Mouse (Mus musculus) stomach, embryonic 15.5 days (tissue): Measurements from ENCODE around the gene Bzw1. TPM values are rescaled to one million over a fixed set of nuclear protein-coding genes. Genes with fewer than 3 reads are reported as not detected.

ENCODE experiments used
- ATAC-seq: fragments of 200-750 bp; cut with Nextera tagmentation; 2 replicates; pipeline ENCODE4 v1.8.0; 2017; ENCODE audit warnings: low read depth, moderate number of reproducible peaks, moderate TSS enrichment; ENCODE audit not compliant: insufficient read depth, low FRiP score
- H3K27ac ChIP-seq: fragments of 300-500 bp; sonication (generic); 2 replicates; pipeline ENCODE4 v1.5.1; 2015; ENCODE audit warnings: mild to moderate bottlenecking, inconsistent platforms
- H3K27me3 ChIP-seq: fragments of 300-500 bp; sonication (generic); replicated peaks from 2 replicates; pipeline ENCODE4 v1.6.1; 2015; ENCODE audit warnings: inconsistent platforms
- H3K36me3 ChIP-seq: fragments of 300-500 bp; sonication (generic); 2 replicates; pipeline ENCODE4 v1.6.1; 2015; ENCODE audit warnings: inconsistent platforms
- H3K4me1 ChIP-seq: fragments of 300-500 bp; sonication (generic); 2 replicates; pipeline ENCODE4 v1.6.1; 2015; ENCODE audit warnings: inconsistent platforms
- H3K4me2 ChIP-seq: fragments of 300-500 bp; sonication (generic); 2 replicates; pipeline ENCODE4 v1.6.1; 2015; ENCODE audit warnings: mild to moderate bottlenecking, inconsistent platforms
- H3K4me3 ChIP-seq: fragments of 300-500 bp; sonication (generic); replicated peaks from 2 replicates; pipeline ENCODE4 v1.5.1; 2015; ENCODE audit warnings: inconsistent platforms
- H3K9ac ChIP-seq: fragments of 300-500 bp; sonication (generic); 2 replicates; pipeline ENCODE4 v1.6.1; 2015; ENCODE audit warnings: inconsistent platforms
- H3K9me3 ChIP-seq: fragments of 300-500 bp; sonication (generic); 2 replicates; pipeline ENCODE4 v1.6.1; 2016; ENCODE audit warnings: inconsistent platforms
- WGBS: fragments of 180-500 bp; shearing (Covaris S2); methylation state at CpG from one replicate; pipeline ENCODE4 v1.1.7; 2015; 5-methylcytosine and 5-hydroxymethylcytosine counted together
- polyA plus RNA-seq: library from polyadenylated mRNA; unstranded; fragments of >200 nt; fragmentation: Nextera tagmentation; extraction: Ambion mirVana; gene quantifications from 2 replicates; pipeline ENCODE4 v1.2.1, GENCODE M21; 2015

Bzw1 gene
- polyA plus RNA-seq, 1 experiment from 2014 or later: 293 TPM

- Histone ChIP-seq H3K9ac (no peak overlapping the region), H3K4me3 (no peak overlapping the region), H3K4me1 (peaks cover 14% of the 10 kb centered on the region), H3K27ac (no peak overlapping the region), H3K4me2 (no peak overlapping the region), H3K9me3 (no peaks in the 10 kb centered on the region), H3K36me3 (peaks cover 15% of the 10 kb centered on the region; the same call in 1 of the 2 replicates), H3K27me3 (no peaks in the 10 kb centered on the region)
- no peak for ATAC-seq
- 82% methylated on average over 3 of the region's 3 CpGs for WGBS
These were observed 31.9 kb downstream of the Bzw1 start for GRCm38 (mm10) chr1:58424551-58424950.

- Histone ChIP-seq H3K36me3 (peaks cover 16% of the 10 kb centered on the region), H3K27me3 (no peaks in the 10 kb centered on the region), H3K4me1 (peaks cover 13% of the 10 kb centered on the region; the same call in 1 of the 2 replicates), H3K9ac (peak overlapping the region; percentile 75), H3K4me2 (peak overlapping the region; percentile 68), H3K27ac (peak overlapping the region; percentile 94), H3K4me3 (peak overlapping the region; percentile 73), H3K9me3 (no peaks in the 10 kb centered on the region)
- 7% methylated on average over 10 of the region's 10 CpGs for WGBS
- no peak for ATAC-seq
These were observed 52.0 kb downstream of the Bzw1 start for GRCm38 (mm10) chr1:58444691-58445090.

GRCm38 (mm10) chr1:58445143-58445722 lies 52.5 kb downstream of the Bzw1 start, which contains the start of the genes Nif3l1 and Ppil3:
Nif3l1 (plus strand) TSS chr1:58445151.
Ppil3 (minus strand) TSS chr1:58445486.
- Histone ChIP-seq H3K4me2 (peak within 1 kb of the TSS; percentile 68), H3K27me3 (no peaks in the 10 kb centered on the region), H3K9ac (peak within 1 kb of the TSS; percentile 75), H3K4me3 (peak within 1 kb of the TSS; percentile 73), H3K4me1 (peaks cover 13% of the 10 kb centered on the region; the same call in 1 of the 2 replicates), H3K36me3 (peaks cover 16% of the 10 kb centered on the region), H3K27ac (peak within 1 kb of the TSS; percentile 94), H3K9me3 (no peaks in the 10 kb centered on the region)
- WGBS: under 1% methylated on average over 33 of the region's 33 CpGs
- peak; percentile 95 for ATAC-seq

GRCm38 (mm10) chr1:58445861-58446260 lies 53.2 kb downstream of the Bzw1 start:
- Histone ChIP-seq H3K36me3 (peaks cover 16% of the 10 kb centered on the region), H3K4me1 (peaks cover 13% of the 10 kb centered on the region; the same call in 1 of the 2 replicates), H3K4me2 (peak overlapping the region; percentile 68), H3K27ac (peak overlapping the region; percentile 94), H3K4me3 (peak overlapping the region; percentile 73), H3K9me3 (no peaks in the 10 kb centered on the region), H3K27me3 (no peaks in the 10 kb centered on the region), H3K9ac (peak overlapping the region; percentile 71)
- WGBS: 6% methylated on average over 11 of the region's 11 CpGs
- no peak for ATAC-seq

- WGBS: 94% methylated on average over 7 of the region's 7 CpGs
- Histone ChIP-seq H3K27me3 (no peaks in the 10 kb centered on the region), H3K9me3 (no peaks in the 10 kb centered on the region), H3K36me3 (peaks cover 19% of the 10 kb centered on the region), H3K4me1 (peaks cover 13% of the 10 kb centered on the region; the same call in 1 of the 2 replicates), H3K4me2 (no peak overlapping the region), H3K9ac (no peak overlapping the region), H3K27ac (no peak overlapping the region), H3K4me3 (no peak overlapping the region)
- no peak for ATAC-seq
These were observed 55.1 kb downstream of the Bzw1 start for GRCm38 (mm10) chr1:58447766-58448165.

- Histone ChIP-seq H3K27ac (no peak overlapping the region), H3K36me3 (peaks cover 25% of the 10 kb centered on the region), H3K9ac (no peak overlapping the region), H3K4me1 (peaks cover 13% of the 10 kb centered on the region; the same call in 1 of the 2 replicates), H3K27me3 (no peaks in the 10 kb centered on the region), H3K4me3 (no peak overlapping the region), H3K4me2 (no peak overlapping the region), H3K9me3 (no peaks in the 10 kb centered on the region)
- WGBS: 79% methylated on average over 7 of the region's 7 CpGs
- no peak for ATAC-seq
These were observed 55.7 kb downstream of the Bzw1 start for GRCm38 (mm10) chr1:58448396-58448795.

GRCm38 (mm10) chr1:58454316-58454715 lies 61.6 kb downstream of the Bzw1 start:
- Histone ChIP-seq H3K4me3 (no peak overlapping the region), H3K36me3 (peaks cover 54% of the 10 kb centered on the region), H3K9me3 (no peaks in the 10 kb centered on the region), H3K27me3 (no peaks in the 10 kb centered on the region), H3K27ac (no peak overlapping the region), H3K9ac (no peak overlapping the region), H3K4me1 (no peaks in the 10 kb centered on the region), H3K4me2 (no peak overlapping the region)
- ATAC-seq: no peak
- WGBS: 84% methylated on average over 6 of the region's 6 CpGs

Other genes starting within 250 kb of the Bzw1 start
- gene Aox4, start 182.5 kb upstream of the Bzw1 start, polyA plus RNA-seq: 0.13 and 0.18 TPM in 2 replicates
- gene Aox2, start 114.6 kb upstream of the Bzw1 start, polyA plus RNA-seq: 0.05 and 0.06 TPM in 2 replicates
- gene Clk1, start 31.2 kb downstream of the Bzw1 start, polyA plus RNA-seq: 185 and 188 TPM in 2 replicates
- 36.8 and 40.0 TPM in 2 replicates for gene Nif3l1, start 52.3 kb downstream of the Bzw1 start, polyA plus RNA-seq
- 49.1 and 49.4 TPM in 2 replicates for gene Ppil3, start 52.6 kb downstream of the Bzw1 start, polyA plus RNA-seq
- 23.3 and 27.8 TPM in 2 replicates for gene Orc2, start 112.2 kb downstream of the Bzw1 start, polyA plus RNA-seq
- gene Fam126b, start 193.4 kb downstream of the Bzw1 start, polyA plus RNA-seq: 7.0 and 9.0 TPM in 2 replicates
- gene Ndufb3, start 193.5 kb downstream of the Bzw1 start, polyA plus RNA-seq: 178 and 184 TPM in 2 replicates